Mouse (Mus musculus): Measurements from ENCODE around the gene Snx1.

The Snx1 gene

GRCm38 (mm10) chr9:66090593-66091244, 35.7 kb downstream of the Snx1 start:
- no peak for DNase-seq (ENCODE audit: extremely low spot score, low spot score)

GRCm38 (mm10) chr9:66088411-66088810, 38.0 kb downstream of the Snx1 start:
- DNase-seq (ENCODE audit: extremely low spot score, low spot score): peak; percentile 56

GRCm38 (mm10) chr9:66087062-66087461, 39.3 kb downstream of the Snx1 start:
- DNase-seq (ENCODE audit: extremely low spot score, low spot score): no peak

- no peak for DNase-seq (ENCODE audit: extremely low spot score, low spot score)
Measured at GRCm38 (mm10) chr9:66084171-66084570, 42.2 kb downstream of the Snx1 start.

GRCm38 (mm10) chr9:66081999-66082398, 44.4 kb downstream of the Snx1 start:
- DNase-seq (ENCODE audit: extremely low spot score, low spot score): no peak

- no peak for DNase-seq (ENCODE audit: extremely low spot score, low spot score)
Measured at GRCm38 (mm10) chr9:66080804-66081459, 45.5 kb downstream of the Snx1 start.

- peak; percentile 44 for DNase-seq (ENCODE audit: extremely low spot score, low spot score)
Measured at GRCm38 (mm10) chr9:66078493-66078892, 47.9 kb downstream of the Snx1 start.

- no peak for DNase-seq (ENCODE audit: extremely low spot score, low spot score)
Measured at GRCm38 (mm10) chr9:66078072-66078471, 48.3 kb downstream of the Snx1 start.

GRCm38 (mm10) chr9:66072754-66073153, 53.6 kb downstream of the Snx1 start:
- no peak for DNase-seq (ENCODE audit: extremely low spot score, low spot score)

- DNase-seq (ENCODE audit: extremely low spot score, low spot score): no peak
Measured at GRCm38 (mm10) chr9:66070151-66070550, 56.2 kb downstream of the Snx1 start.

- peak; percentile 77 for DNase-seq (ENCODE audit: extremely low spot score, low spot score)
Measured at GRCm38 (mm10) chr9:66069583-66069982, 56.8 kb downstream of the Snx1 start, which contains the start of gene Snx22. Gene Snx22, minus strand, starts transcription at chr9:66069719.

GRCm38 (mm10) chr9:66068971-66069391, 57.4 kb downstream of the Snx1 start:
- peak; percentile 37 for DNase-seq (ENCODE audit: extremely low spot score, low spot score)

- no peak for DNase-seq (ENCODE audit: extremely low spot score, low spot score)
Measured at GRCm38 (mm10) chr9:66068056-66068455, 58.3 kb downstream of the Snx1 start.

- peak; percentile 47 for DNase-seq (ENCODE audit: extremely low spot score, low spot score)
Measured at GRCm38 (mm10) chr9:66067542-66067941, 58.8 kb downstream of the Snx1 start.

- no peak for DNase-seq (ENCODE audit: extremely low spot score, low spot score)
Measured at GRCm38 (mm10) chr9:66066791-66067190, 59.6 kb downstream of the Snx1 start.

- no peak for DNase-seq (ENCODE audit: extremely low spot score, low spot score)
Measured at GRCm38 (mm10) chr9:66064316-66064715, 62.1 kb downstream of the Snx1 start.

- no peak for DNase-seq (ENCODE audit: extremely low spot score, low spot score)
Measured at GRCm38 (mm10) chr9:66063446-66063845, 62.9 kb downstream of the Snx1 start.

- no peak for DNase-seq (ENCODE audit: extremely low spot score, low spot score)
Measured at GRCm38 (mm10) chr9:66061656-66062055, 64.7 kb downstream of the Snx1 start.

- peak; percentile 21 for DNase-seq (ENCODE audit: extremely low spot score, low spot score)
Measured at GRCm38 (mm10) chr9:66060986-66061385, 65.4 kb downstream of the Snx1 start.

- DNase-seq (ENCODE audit: extremely low spot score, low spot score): no peak
Measured at GRCm38 (mm10) chr9:66060308-66060647, 66.1 kb downstream of the Snx1 start.

GRCm38 (mm10) chr9:66059583-66060307, 66.6 kb downstream of the Snx1 start, which contains the start of gene Ppib:
Gene Ppib, plus strand, starts transcription at chr9:66060222.
- peak; percentile 98 for DNase-seq (ENCODE audit: extremely low spot score, low spot score)

- DNase-seq (ENCODE audit: extremely low spot score, low spot score): no peak
Measured at GRCm38 (mm10) chr9:66053620-66054019, 72.8 kb downstream of the Snx1 start.

Data from neural tube, embryonic 10.5 days (tissue).